Mouse (Mus musculus) cortical plate, adult 2 months (tissue): ENCODE results near the gene Clstn2.

Experiments used
- CTCF ChIP-seq: fragments of 200-500 bp; IDR thresholded peaks from 2 replicates; pipeline ENCODE4 v1.5.1; 2011; ENCODE audit warnings: mild to moderate bottlenecking, control low read depth, low read length; ENCODE audit not compliant: insufficient read depth; ENCODE audit errors: extremely low read depth
- POLR2A ChIP-seq: fragments of 200-500 bp; IDR thresholded peaks from 2 replicates; pipeline ENCODE4 v1.6.1; 2011; ENCODE audit warnings: mild to moderate bottlenecking, low read length, control low read depth; ENCODE audit not compliant: insufficient read depth; ENCODE audit errors: extremely low read depth

DNA sequence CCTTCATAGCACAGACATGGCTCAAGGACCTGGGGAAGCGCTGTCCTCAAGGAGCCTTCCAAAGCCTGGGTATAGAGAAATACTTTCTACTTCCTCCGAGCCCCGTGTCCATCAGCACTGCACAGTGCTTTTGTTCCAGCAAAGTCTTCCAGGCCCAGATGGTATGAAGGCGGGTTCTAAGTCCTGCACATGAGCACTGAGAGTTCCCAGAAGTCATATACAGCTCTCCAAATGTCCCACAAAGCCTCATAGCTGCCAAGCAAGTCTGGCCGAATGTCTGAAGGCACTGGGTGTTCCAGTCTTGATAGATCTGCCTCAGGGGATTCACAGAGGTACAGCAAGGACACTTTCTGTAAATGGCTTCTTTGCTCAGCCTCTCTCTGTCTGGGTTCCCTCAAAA is 14.3 kb downstream of the Clstn2 start:
- TF ChIP-seq POLR2A, result no peak
- TF ChIP-seq CTCF, result no peak
